Mouse (Mus musculus): ENCODE measurements at regions not wholly inside any gene's neighbourhood (a gene's known extent, or its start where the extent isn't known, plus 50 kb on each side); places are given as distances from the start of the nearest gene placed in this dataset.
A peak's percentile ranks its signal among the peaks of the same experiment; 100 is the strongest.

GRCm38 (mm10) chr13:85773848-85774247 is 272.9 kb downstream of the Cox7c start:
- WGBS, result 64% methylated on average over 1 of the region's 1 CpGs
- H3K4me2 ChIP-seq, result no peak overlapping the region
- peaks cover 4% of the 10 kb centered on the region; the same call in 1 of the 2 replicates for H3K4me1 ChIP-seq
- H3K27me3 ChIP-seq, result no peaks in the 10 kb centered on the region
- ATAC-seq, result peak; percentile 91
- H3K36me3 ChIP-seq (ENCODE audit: poor library complexity, severe bottlenecking), result no peaks in the 10 kb centered on the region
- no peak overlapping the region for H3K9ac ChIP-seq
- H3K9me3 ChIP-seq (replicated peaks), result no peaks in the 10 kb centered on the region
- no peak overlapping the region for H3K4me3 ChIP-seq
- H3K27ac ChIP-seq, result no peak overlapping the region

GRCm38 (mm10) chr13:85771027-85771681 is 275.6 kb downstream of the Cox7c start:
- Histone ChIP-seq H3K9ac (no peak overlapping the region), H3K27me3 (no peaks in the 10 kb centered on the region), H3K9me3 (replicated peaks) (no peaks in the 10 kb centered on the region), H3K4me2 (no peak overlapping the region), H3K4me3 (no peak overlapping the region), H3K36me3 (ENCODE audit: poor library complexity, severe bottlenecking) (no peaks in the 10 kb centered on the region), H3K4me1 (peaks cover 4% of the 10 kb centered on the region; the same call in 1 of the 2 replicates), H3K27ac (no peak overlapping the region)
- no peak for ATAC-seq
- WGBS, result 56% methylated on average over 3 of the region's 3 CpGs

GRCm38 (mm10) chr13:85770538-85770937 is 276.2 kb downstream of the Cox7c start:
- no peaks in the 10 kb centered on the region for H3K36me3 ChIP-seq (ENCODE audit: poor library complexity, severe bottlenecking)
- H3K9ac ChIP-seq, result no peak overlapping the region
- H3K4me1 ChIP-seq, result peaks cover 4% of the 10 kb centered on the region; the same call in 1 of the 2 replicates
- no peak overlapping the region for H3K4me3 ChIP-seq
- no peaks in the 10 kb centered on the region for H3K9me3 ChIP-seq (replicated peaks)
- ATAC-seq, result peak; percentile 27; the same call in 1 of the 2 replicates
- H3K27ac ChIP-seq, result no peak overlapping the region
- H3K4me2 ChIP-seq, result no peak overlapping the region
- no peaks in the 10 kb centered on the region for H3K27me3 ChIP-seq

GRCm38 (mm10) chr13:85768520-85768919 is 278.2 kb downstream of the Cox7c start:
- ATAC-seq, result peak; percentile 48; the same call in 1 of the 2 replicates
- no peaks in the 10 kb centered on the region for H3K9me3 ChIP-seq (replicated peaks)
- no peaks in the 10 kb centered on the region for H3K27me3 ChIP-seq
- H3K36me3 ChIP-seq (ENCODE audit: poor library complexity, severe bottlenecking), result no peaks in the 10 kb centered on the region
- no peak overlapping the region for H3K27ac ChIP-seq
- no peaks in the 10 kb centered on the region for H3K4me1 ChIP-seq
- no peak overlapping the region for H3K4me3 ChIP-seq
- no peak overlapping the region for H3K9ac ChIP-seq
- H3K4me2 ChIP-seq, result no peak overlapping the region
- 42% methylated on average over 1 of the region's 1 CpGs for WGBS

- WGBS, result 94% methylated on average over 3 of the region's 3 CpGs
- no peak overlapping the region for H3K4me2 ChIP-seq
- no peak for ATAC-seq
- H3K9ac ChIP-seq, result no peak overlapping the region
- H3K4me3 ChIP-seq, result no peak overlapping the region
- no peaks in the 10 kb centered on the region for H3K9me3 ChIP-seq (replicated peaks)
- no peaks in the 10 kb centered on the region for H3K27me3 ChIP-seq
- H3K36me3 ChIP-seq (ENCODE audit: poor library complexity, severe bottlenecking), result no peaks in the 10 kb centered on the region
- H3K4me1 ChIP-seq, result no peaks in the 10 kb centered on the region
- H3K27ac ChIP-seq, result no peak overlapping the region
Observed at GRCm38 (mm10) chr13:85724616-85725015, 322.1 kb downstream of the Cox7c start.

- Histone ChIP-seq H3K27ac (no peak overlapping the region), H3K9ac (no peak overlapping the region), H3K27me3 (no peaks in the 10 kb centered on the region), H3K9me3 (replicated peaks) (no peaks in the 10 kb centered on the region), H3K4me1 (no peaks in the 10 kb centered on the region), H3K4me3 (no peak overlapping the region), H3K36me3 (ENCODE audit: poor library complexity, severe bottlenecking) (no peaks in the 10 kb centered on the region), H3K4me2 (no peak overlapping the region)
- 92% methylated on average over 5 of the region's 5 CpGs for WGBS
- no peak for ATAC-seq
Observed at GRCm38 (mm10) chr13:85724105-85724504, 322.6 kb downstream of the Cox7c start.

GRCm38 (mm10) chr13:85720314-85720713 is 326.4 kb downstream of the Cox7c start:
- WGBS, result 91% methylated on average over 3 of the region's 3 CpGs
- Histone ChIP-seq H3K4me1 (no peaks in the 10 kb centered on the region), H3K36me3 (ENCODE audit: poor library complexity, severe bottlenecking) (no peaks in the 10 kb centered on the region), H3K4me3 (no peak overlapping the region), H3K4me2 (no peak overlapping the region), H3K27me3 (no peaks in the 10 kb centered on the region), H3K9ac (no peak overlapping the region), H3K27ac (no peak overlapping the region), H3K9me3 (replicated peaks) (no peaks in the 10 kb centered on the region)
- no peak for ATAC-seq

- Histone ChIP-seq H3K4me3 (no peak overlapping the region), H3K27ac (no peak overlapping the region), H3K4me1 (no peaks in the 10 kb centered on the region), H3K9ac (no peak overlapping the region), H3K27me3 (no peaks in the 10 kb centered on the region), H3K4me2 (no peak overlapping the region), H3K9me3 (replicated peaks) (no peaks in the 10 kb centered on the region), H3K36me3 (ENCODE audit: poor library complexity, severe bottlenecking) (no peaks in the 10 kb centered on the region)
- peak; percentile 71; the same call in 1 of the 2 replicates for ATAC-seq
- 86% methylated on average over 2 of the region's 2 CpGs for WGBS
Observed at GRCm38 (mm10) chr13:85715883-85716498, 330.7 kb downstream of the Cox7c start.

GRCm38 (mm10) chr13:85692374-85692773 is 354.3 kb downstream of the Cox7c start:
- no peak overlapping the region for H3K27ac ChIP-seq
- no peaks in the 10 kb centered on the region for H3K36me3 ChIP-seq (ENCODE audit: poor library complexity, severe bottlenecking)
- no peak overlapping the region for H3K4me3 ChIP-seq
- no peak for ATAC-seq
- no peaks in the 10 kb centered on the region for H3K4me1 ChIP-seq
- H3K9ac ChIP-seq, result no peak overlapping the region
- no peaks in the 10 kb centered on the region for H3K27me3 ChIP-seq
- no peaks in the 10 kb centered on the region for H3K9me3 ChIP-seq (replicated peaks)
- H3K4me2 ChIP-seq, result no peak overlapping the region
- WGBS, result 61% methylated on average over 1 of the region's 1 CpGs

Data from forebrain, embryonic 13.5 days (tissue).